Mouse (Mus musculus) ES-E14 (cell line): ENCODE data around the gene Heatr4. TPM values are rescaled to one million over a fixed set of nuclear protein-coding genes. Genes with fewer than 3 reads are reported as not detected.

Source experiments
- DNase-seq: peaks from one replicate; pipeline ENCODE4 v3.0.0-alpha.2; 2013; ENCODE audit warnings: low read depth, low spot score
- H3K27ac ChIP-seq: 2 replicates; pipeline ENCODE4 v1.5.1; 2012; ENCODE audit warnings: low read depth, mild to moderate bottlenecking, low read length, moderate library complexity, mixed read lengths; ENCODE audit not compliant: poor library complexity, insufficient read depth, severe bottlenecking
- H3K36me3 ChIP-seq: 2 replicates; pipeline ENCODE4 v1.6.1; 2012; ENCODE audit warnings: mild to moderate bottlenecking, low read length, moderate library complexity, mixed read lengths; ENCODE audit not compliant: control insufficient read depth, poor library complexity, insufficient read depth, severe bottlenecking
- H3K4me1 ChIP-seq, 2 experiments: fragments of 150-350 bp in 1 of 2; sonication (generic) in 1 of 2; 2 replicates each; pipeline ENCODE4 v1.6.1; 2012; ENCODE audit warnings: low read length in 2 of 2, mild to moderate bottlenecking in 1 of 2, mixed read lengths in 1 of 2; ENCODE audit not compliant: control insufficient read depth in 2 of 2, insufficient read depth in 2 of 2, poor library complexity in 1 of 2
- H3K4me3 ChIP-seq, 2 experiments: fragments of 150-350 bp in 1 of 2; sonication (generic) in 1 of 2; 2 replicates each; pipeline ENCODE4 v1.5.1; 2012; ENCODE audit warnings: low read length in 2 of 2, low read depth in 1 of 2, mild to moderate bottlenecking in 1 of 2, mixed read lengths in 1 of 2; ENCODE audit not compliant: insufficient read depth in 1 of 2, poor library complexity in 1 of 2, severe bottlenecking in 1 of 2
- H3K9ac ChIP-seq: 2 replicates; pipeline ENCODE4 v1.6.1; 2012; ENCODE audit warnings: low read depth, mild to moderate bottlenecking, low read length, mixed read lengths; ENCODE audit not compliant: poor library complexity, insufficient read depth, severe bottlenecking
- H3K9me3 ChIP-seq: fragments of 150-350 bp; sonication (generic); 2 replicates; pipeline ENCODE4 v1.6.1; 2012; ENCODE audit warnings: low read depth, mild to moderate bottlenecking, low read length; ENCODE audit not compliant: control insufficient read depth, insufficient read depth
- CHD2 ChIP-seq: IDR thresholded peaks from 2 replicates; pipeline ENCODE4 v1.6.1; 2014; ENCODE audit warnings: mild to moderate bottlenecking, low read depth, low read length, inconsistent platforms
- HCFC1 ChIP-seq: IDR thresholded peaks from 2 replicates; pipeline ENCODE4 v1.6.1; 2012; ENCODE audit warnings: low read length, inconsistent platforms, borderline replicate concordance; ENCODE audit not compliant: insufficient read depth
- MAFK ChIP-seq: IDR thresholded peaks from 2 replicates; pipeline ENCODE4 v1.6.1; 2014; ENCODE audit warnings: mild to moderate bottlenecking, low read depth, low read length, inconsistent platforms; ENCODE audit not compliant: insufficient read depth
- ZC3H11A ChIP-seq: IDR thresholded peaks from 2 replicates; pipeline ENCODE4 v1.6.1; 2012; ENCODE audit warnings: low read depth, mild to moderate bottlenecking, inconsistent platforms, low read length, borderline replicate concordance
- ZNF384 ChIP-seq: IDR thresholded peaks from 2 replicates; pipeline ENCODE4 v1.6.1; 2012; ENCODE audit warnings: low read depth, low read length, inconsistent platforms
- in situ Hi-C, 2 experiments: fragments of 600-800 bp; cut with MboI; formaldehyde crosslinking; loops; one replicate each; pipeline ENCODE4 v1.15.1; 2025; ENCODE audit warnings: low sequenced_read_pairs in 2 of 2, inconsistent platforms in 1 of 2; ENCODE audit not compliant: unreplicated experiment in 2 of 2
- total RNA-seq: library from RNA; depleted of rRNA; stranded (reverse); fragments of 300-350 nt; gene quantifications from 2 replicates; pipeline ENCODE4 v1.2.3, GENCODE M21; 2012

Heatr4 gene
- total RNA-seq, 1 experiment, result not detected

- no peaks in the 10 kb centered on the region for H3K9me3 ChIP-seq
- in situ Hi-C loops, result no loop called here
- H3K4me3 ChIP-seq, result no peak overlapping the region
- no peak for DNase-seq
- no peak for TF ChIP-seq CHD2
- TF ChIP-seq ZC3H11A, result peak; percentile 79; the same call in 1 of the 2 replicates
- no peak for TF ChIP-seq MAFK
- TF ChIP-seq HCFC1, result no peak
- no peaks in the 10 kb centered on the region; a peak in 1 of 4 replicates for H3K4me1 ChIP-seq
- H3K9ac ChIP-seq, result no peak overlapping the region
- H3K27ac ChIP-seq, result no peak overlapping the region
- no peaks in the 10 kb centered on the region for H3K36me3 ChIP-seq
Observed at GRCm38 (mm10) chr12:83972117-83972516, 12.5 kb downstream of the Heatr4 start.

GRCm38 (mm10) chr12:83965235-83965634 is 19.4 kb downstream of the Heatr4 start:
- DNase-seq, result no peak
- Histone ChIP-seq H3K9ac (no peak overlapping the region), H3K9me3 (no peaks in the 10 kb centered on the region), H3K27ac (no peak overlapping the region), H3K4me1 (no peaks in the 10 kb centered on the region), H3K36me3 (no peaks in the 10 kb centered on the region), H3K4me3 (no peak overlapping the region)
- in situ Hi-C loops, result no loop called here
- no peak for TF ChIP-seq ZNF384
- no peak for TF ChIP-seq ZC3H11A
- no peak for TF ChIP-seq HCFC1
- no peak for TF ChIP-seq MAFK
- no peak for TF ChIP-seq CHD2

GRCm38 (mm10) chr12:83958278-83958677 is 26.4 kb downstream of the Heatr4 start:
- Histone ChIP-seq H3K9me3 (no peaks in the 10 kb centered on the region), H3K9ac (no peak overlapping the region), H3K4me3 (no peak overlapping the region), H3K36me3 (no peaks in the 10 kb centered on the region), H3K27ac (no peak overlapping the region), H3K4me1 (peaks cover 0 to 4% of the 10 kb centered on the region in 2 experiments; a peak in 2 of 4 replicates)
- in situ Hi-C loops, result no loop called here
- DNase-seq, result no peak
- TF ChIP-seq CHD2 (no peak), ZC3H11A (no peak), ZNF384 (no peak), MAFK (no peak), HCFC1 (no peak)

GRCm38 (mm10) chr12:83951711-83952575 is 32.7 kb downstream of the Heatr4 start:
- Histone ChIP-seq H3K27ac (no peak overlapping the region), H3K4me3 (peak overlapping the region; percentile 77 to 96), H3K9ac (peak overlapping the region; percentile 95), H3K4me1 (peaks cover 0 to 13% of the 10 kb centered on the region in 2 experiments; a peak in 2 of 4 replicates), H3K36me3 (peaks cover 14% of the 10 kb centered on the region), H3K9me3 (no peaks in the 10 kb centered on the region)
- DNase-seq, result no peak
- no peak for TF ChIP-seq CHD2
- TF ChIP-seq ZC3H11A, result no peak
- no peak for TF ChIP-seq ZNF384
- no peak for TF ChIP-seq HCFC1
- TF ChIP-seq MAFK, result no peak
- in situ Hi-C loops, result no loop called here
